Mouse (Mus musculus): ENCODE measurements around the gene Chia1. TPM values are rescaled to one million over a fixed set of nuclear protein-coding genes. Genes with fewer than 3 reads are reported as not detected.
"Not testable (repeated sequence)": the region's sequence is repeated elsewhere in the genome, so short reads cannot be mapped to it uniquely, and the experiment has no call there.

The Chia1 gene
- not detected in 2 replicates for polyA plus RNA-seq (2011; ENCODE audit: insufficient read depth, insufficient read length, low read depth, missing spikeins)

GRCm38 (mm10) chr3:106112929-106113328, at the start of gene Chia1:
Gene Chia1, plus strand, starts transcription at chr3:106113229.
- TF ChIP-seq POLR2A (IDR thresholded peaks at IDR 0.05; ENCODE audit: insufficient read depth, low read length) (no peak), EP300 (IDR thresholded peaks at IDR 0.05; ENCODE audit: insufficient read depth, low read depth, low read length) (no peak), CTCF (IDR thresholded peaks at IDR 0.05; ENCODE audit: low read depth, low read length) (no peak)
- Histone ChIP-seq H3K9me3 (replicated peaks; ENCODE audit: control insufficient read depth, insufficient read depth, low read length, poor library complexity, severe bottlenecking) (no peaks in the 10 kb centered on the region), H3K27ac (ENCODE audit: insufficient read depth, low read length) (no peak within 1 kb of the TSS), H3K9ac (ENCODE audit: low read depth, poor library complexity, severe bottlenecking) (no peak within 1 kb of the TSS), H3K4me3 (ENCODE audit: low read depth, low read length) (no peak within 1 kb of the TSS), H3K27me3 (ENCODE audit: control insufficient read depth, insufficient read depth, low read length, poor library complexity, severe bottlenecking) (no peaks in the 10 kb centered on the region), H3K36me3 (ENCODE audit: control insufficient read depth, insufficient read depth, low read length, poor library complexity, severe bottlenecking) (no peaks in the 10 kb centered on the region), H3K4me1 (ENCODE audit: control insufficient read depth, insufficient read depth, low read length) (no peaks in the 10 kb centered on the region)

GRCm38 (mm10) chr3:106067707-106068106, 45.3 kb upstream of the Chia1 start:
- H3K36me3 ChIP-seq (ENCODE audit: control insufficient read depth, insufficient read depth, low read length, poor library complexity, severe bottlenecking); H3K9ac ChIP-seq (ENCODE audit: low read depth, poor library complexity, severe bottlenecking); H3K4me3 ChIP-seq (ENCODE audit: low read depth, low read length); H3K4me1 ChIP-seq (ENCODE audit: control insufficient read depth, insufficient read depth, low read length); H3K27me3 ChIP-seq (ENCODE audit: control insufficient read depth, insufficient read depth, low read length, poor library complexity, severe bottlenecking); H3K9me3 ChIP-seq (replicated peaks; ENCODE audit: control insufficient read depth, insufficient read depth, low read length, poor library complexity, severe bottlenecking); H3K27ac ChIP-seq (ENCODE audit: insufficient read depth, low read length): not testable (repeated sequence)

GRCm38 (mm10) chr3:106070994-106071393, 42.0 kb upstream of the Chia1 start:
- Histone ChIP-seq H3K9me3 (replicated peaks; ENCODE audit: control insufficient read depth, insufficient read depth, low read length, poor library complexity, severe bottlenecking) (no peaks in the 10 kb centered on the region), H3K9ac (ENCODE audit: low read depth, poor library complexity, severe bottlenecking) (no peak overlapping the region), H3K4me1 (ENCODE audit: control insufficient read depth, insufficient read depth, low read length) (no peaks in the 10 kb centered on the region), H3K27me3 (ENCODE audit: control insufficient read depth, insufficient read depth, low read length, poor library complexity, severe bottlenecking) (no peaks in the 10 kb centered on the region), H3K27ac (ENCODE audit: insufficient read depth, low read length) (no peak overlapping the region), H3K4me3 (ENCODE audit: low read depth, low read length) (no peak overlapping the region), H3K36me3 (ENCODE audit: control insufficient read depth, insufficient read depth, low read length, poor library complexity, severe bottlenecking) (no peaks in the 10 kb centered on the region)
- no peak for TF ChIP-seq EP300 (IDR thresholded peaks at IDR 0.05; ENCODE audit: insufficient read depth, low read depth, low read length)
- TF ChIP-seq CTCF (IDR thresholded peaks at IDR 0.05; ENCODE audit: low read depth, low read length) = no peak
- TF ChIP-seq POLR2A (IDR thresholded peaks at IDR 0.05; ENCODE audit: insufficient read depth, low read length) = no peak

DNA sequence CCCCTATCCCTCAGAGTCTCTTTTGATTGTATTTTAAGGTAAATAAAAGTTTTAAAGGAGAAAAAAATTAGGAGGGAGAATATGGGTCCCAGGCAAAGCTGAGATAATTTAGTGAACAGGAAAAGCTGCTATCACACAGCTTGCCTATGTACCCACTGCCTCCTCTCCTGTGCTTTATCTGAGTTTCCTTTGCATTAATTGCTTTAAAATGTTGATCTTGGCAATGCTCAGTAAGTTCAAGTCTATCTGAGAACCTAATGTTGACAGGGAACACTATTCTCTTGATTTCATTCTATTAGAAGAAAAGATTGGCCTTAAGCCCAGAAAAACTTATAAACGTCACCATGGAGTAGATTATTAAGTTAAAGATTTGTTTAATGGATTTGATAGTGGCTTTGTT, 38.2 kb upstream of the Chia1 start:
- H3K36me3 ChIP-seq (ENCODE audit: control insufficient read depth, insufficient read depth, low read length, poor library complexity, severe bottlenecking) = no peaks in the 10 kb centered on the region

GRCm38 (mm10) chr3:106126999-106127398, 14.0 kb downstream of the Chia1 start:
- no peak overlapping the region for H3K4me3 ChIP-seq (ENCODE audit: low read depth, low read length)
- no peaks in the 10 kb centered on the region for H3K4me1 ChIP-seq (ENCODE audit: control insufficient read depth, insufficient read depth, low read length)
- no peak for TF ChIP-seq EP300 (IDR thresholded peaks at IDR 0.05; ENCODE audit: insufficient read depth, low read depth, low read length)
- TF ChIP-seq POLR2A (IDR thresholded peaks at IDR 0.05; ENCODE audit: insufficient read depth, low read length) = no peak
- TF ChIP-seq CTCF (IDR thresholded peaks at IDR 0.05; ENCODE audit: low read depth, low read length) = no peak
- H3K36me3 ChIP-seq (ENCODE audit: control insufficient read depth, insufficient read depth, low read length, poor library complexity, severe bottlenecking) = no peaks in the 10 kb centered on the region
- H3K27me3 ChIP-seq (ENCODE audit: control insufficient read depth, insufficient read depth, low read length, poor library complexity, severe bottlenecking) = no peaks in the 10 kb centered on the region; the same call in none of the 2 replicates
- no peak overlapping the region for H3K9ac ChIP-seq (ENCODE audit: low read depth, poor library complexity, severe bottlenecking)
- no peaks in the 10 kb centered on the region for H3K9me3 ChIP-seq (replicated peaks; ENCODE audit: control insufficient read depth, insufficient read depth, low read length, poor library complexity, severe bottlenecking)
- no peak overlapping the region for H3K27ac ChIP-seq (ENCODE audit: insufficient read depth, low read length)

More for the DNA sequence above, 38.2 kb upstream of the Chia1 start:
- no peaks in the 10 kb centered on the region for H3K9me3 ChIP-seq (replicated peaks; ENCODE audit: control insufficient read depth, insufficient read depth, low read length, poor library complexity, severe bottlenecking)
- no peak overlapping the region for H3K9ac ChIP-seq (ENCODE audit: low read depth, poor library complexity, severe bottlenecking)
- H3K4me1 ChIP-seq (ENCODE audit: control insufficient read depth, insufficient read depth, low read length) = no peaks in the 10 kb centered on the region
- H3K4me3 ChIP-seq (ENCODE audit: low read depth, low read length) = no peak overlapping the region
- H3K27me3 ChIP-seq (ENCODE audit: control insufficient read depth, insufficient read depth, low read length, poor library complexity, severe bottlenecking) = no peaks in the 10 kb centered on the region
- TF ChIP-seq POLR2A (IDR thresholded peaks at IDR 0.05; ENCODE audit: insufficient read depth, low read length) (no peak), CTCF (IDR thresholded peaks at IDR 0.05; ENCODE audit: low read depth, low read length) (no peak), EP300 (IDR thresholded peaks at IDR 0.05; ENCODE audit: insufficient read depth, low read depth, low read length) (no peak)
- H3K27ac ChIP-seq (ENCODE audit: insufficient read depth, low read length) = no peak overlapping the region

- H3K9me3 ChIP-seq (replicated peaks; ENCODE audit: control insufficient read depth, insufficient read depth, low read length, poor library complexity, severe bottlenecking) = no peaks in the 10 kb centered on the region
- no peak overlapping the region for H3K4me3 ChIP-seq (ENCODE audit: low read depth, low read length)
- TF ChIP-seq EP300 (IDR thresholded peaks at IDR 0.05; ENCODE audit: insufficient read depth, low read depth, low read length) (no peak), POLR2A (IDR thresholded peaks at IDR 0.05; ENCODE audit: insufficient read depth, low read length) (no peak), CTCF (IDR thresholded peaks at IDR 0.05; ENCODE audit: low read depth, low read length) (no peak)
- H3K4me1 ChIP-seq (ENCODE audit: control insufficient read depth, insufficient read depth, low read length) = no peaks in the 10 kb centered on the region
- no peak overlapping the region for H3K27ac ChIP-seq (ENCODE audit: insufficient read depth, low read length)
- no peak overlapping the region for H3K9ac ChIP-seq (ENCODE audit: low read depth, poor library complexity, severe bottlenecking)
- no peaks in the 10 kb centered on the region for H3K36me3 ChIP-seq (ENCODE audit: control insufficient read depth, insufficient read depth, low read length, poor library complexity, severe bottlenecking)
- H3K27me3 ChIP-seq (ENCODE audit: control insufficient read depth, insufficient read depth, low read length, poor library complexity, severe bottlenecking) = no peaks in the 10 kb centered on the region; the same call in 1 of the 2 replicates
These were observed 15.9 kb downstream of the Chia1 start for GRCm38 (mm10) chr3:106128807-106129493.

Data from ES-Bruce4 (cell line).